In the genomic region with DNA sequence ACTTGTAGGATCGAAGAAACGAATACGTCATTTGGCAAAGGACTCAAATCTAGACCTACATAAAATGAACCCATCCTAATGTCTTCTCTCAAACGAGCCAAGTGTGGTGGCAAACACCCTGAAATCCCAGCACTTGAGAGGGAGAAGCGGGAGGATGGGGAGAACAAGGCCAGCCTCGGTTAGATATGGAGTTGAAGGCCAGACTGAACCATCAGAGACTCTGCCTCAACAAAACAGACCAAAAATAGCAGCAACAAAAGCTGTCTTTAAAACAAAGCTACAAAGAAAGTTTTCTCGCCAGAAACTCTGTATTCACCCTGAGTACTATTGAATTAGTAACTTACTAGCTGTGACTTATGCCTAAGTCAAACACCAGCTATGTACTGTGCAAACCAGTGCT, we compare ENCODE assay signal across 24 mouse cellular contexts.
"Had no signal": no experiment of that assay in that cellular context is flagged by ENCODE, and none has a peak within 500 bp of the region (broad histone marks: within the 10 kb centered on the region; RNA-seq: fewer than 3 reads in every experiment).

No protein-coding gene starts in this region.

- H3K4me2 ChIP-seq: heart, embryonic 13.5 days; heart, embryonic 15.5 days; hindbrain, embryonic 13.5 days; hindbrain, embryonic 15.5 days; limb, embryonic 13.5 days had no signal

- ATAC-seq: forebrain, embryonic 16.5 days; hindbrain, postnatal 0 days; intestine, embryonic 16.5 days had no signal

- H3K4me3 ChIP-seq: gastrocnemius, adult 2 months; heart, embryonic 10.5 days; heart, embryonic 13.5 days; heart, embryonic 15.5 days; hindbrain, embryonic 13.5 days; hindbrain, embryonic 15.5 days; limb, embryonic 13.5 days had no signal

- H3K9ac ChIP-seq: heart, embryonic 13.5 days; heart, embryonic 15.5 days; hindbrain, embryonic 13.5 days; hindbrain, embryonic 15.5 days; limb, embryonic 13.5 days had no signal

- H3K27me3 ChIP-seq: heart, embryonic 13.5 days; heart, embryonic 15.5 days; hindbrain, embryonic 15.5 days had no signal

- H3K27ac ChIP-seq: gastrocnemius, adult 2 months; heart, embryonic 10.5 days; heart, embryonic 13.5 days; heart, embryonic 15.5 days; hindbrain, embryonic 13.5 days; hindbrain, embryonic 15.5 days; hindbrain, postnatal 0 days; kidney, postnatal 0 days; limb, embryonic 13.5 days had no signal

- H3K36me3 ChIP-seq: heart, embryonic 10.5 days; heart, embryonic 13.5 days; heart, embryonic 15.5 days; hindbrain, embryonic 13.5 days; hindbrain, embryonic 15.5 days; limb, embryonic 13.5 days had no signal

- DNase-seq: gastrocnemius, adult 2 months; gastrocnemius, postnatal 10 days; gastrocnemius, postnatal 25 days; heart, adult 18-20 months; heart, postnatal 14 days; heart, postnatal 36 days; kidney, adult 11 months; kidney, adult 2 months; kidney, adult 9 months; kidney, postnatal 14 days; kidney, postnatal 36 days; layer of hippocampus, adult 9-11 months; layer of hippocampus, postnatal 36 days; left cerebral cortex, postnatal 4 days had no signal

- H3K9me3 ChIP-seq: heart, embryonic 10.5 days; heart, embryonic 13.5 days; heart, embryonic 15.5 days; hindbrain, embryonic 13.5 days; hindbrain, embryonic 15.5 days; limb, embryonic 13.5 days had no signal
